Mouse (Mus musculus) testis, adult 2 months (tissue): ENCODE measurements around the gene Dbndd1. TPM values are rescaled to one million over a fixed set of nuclear protein-coding genes. Genes with fewer than 3 reads are reported as not detected.

Experiments
- H3K27ac ChIP-seq: fragments of 200-500 bp; 2 replicates; pipeline ENCODE4 v1.5.1; 2012; ENCODE audit warnings: low read depth, low read length; ENCODE audit not compliant: control insufficient read depth, insufficient read depth
- H3K27me3 ChIP-seq: fragments of 200-500 bp; 2 replicates; pipeline ENCODE4 v1.6.1; 2012; ENCODE audit warnings: mild to moderate bottlenecking, low read length, moderate library complexity; ENCODE audit not compliant: control insufficient read depth, insufficient read depth
- H3K36me3 ChIP-seq: fragments of 200-500 bp; 2 replicates; pipeline ENCODE4 v1.6.1; 2012; ENCODE audit warnings: mild to moderate bottlenecking, low read length; ENCODE audit not compliant: control insufficient read depth, insufficient read depth
- H3K4me1 ChIP-seq: fragments of 200-500 bp; 2 replicates; pipeline ENCODE4 v1.6.1; 2012; ENCODE audit warnings: low read length; ENCODE audit not compliant: control insufficient read depth, insufficient read depth
- H3K4me3 ChIP-seq: fragments of 200-500 bp; 2 replicates; pipeline ENCODE4 v1.5.1; 2012; ENCODE audit warnings: low read depth, mild to moderate bottlenecking, low read length, moderate library complexity, mixed read lengths; ENCODE audit not compliant: control insufficient read depth
- CTCF ChIP-seq: fragments of 200-500 bp; IDR thresholded peaks from 2 replicates; pipeline ENCODE4 v1.5.1; 2012; ENCODE audit warnings: low read depth, mild to moderate bottlenecking, inconsistent platforms, low read length, moderate library complexity; ENCODE audit not compliant: control insufficient read depth, insufficient read depth, insufficient replicate concordance
- POLR2A ChIP-seq: fragments of 200-500 bp; IDR thresholded peaks from 2 replicates; pipeline ENCODE4 v1.6.1; 2012; ENCODE audit warnings: low read depth, mild to moderate bottlenecking, inconsistent platforms, low read length, moderate library complexity; ENCODE audit not compliant: control insufficient read depth
- polyA plus RNA-seq: library from polyadenylated mRNA; depleted of rRNA; stranded (reverse); fragments of >200 nt; gene quantifications from 2 replicates; pipeline ENCODE4 v1.2.3, GENCODE M21; 2012

Dbndd1 gene
- polyA plus RNA-seq, 1 experiment = 51.9 TPM

- TF ChIP-seq POLR2A = no peak
- TF ChIP-seq CTCF = no peak
- no peaks in the 10 kb centered on the region for H3K36me3 ChIP-seq
- H3K27ac ChIP-seq = no peak overlapping the region
- no peaks in the 10 kb centered on the region for H3K4me1 ChIP-seq
- no peak overlapping the region for H3K4me3 ChIP-seq
- H3K27me3 ChIP-seq = no peaks in the 10 kb centered on the region
Observed at GRCm38 (mm10) chr8:123505695-123506094, 9.6 kb downstream of the Dbndd1 start.

DNA sequence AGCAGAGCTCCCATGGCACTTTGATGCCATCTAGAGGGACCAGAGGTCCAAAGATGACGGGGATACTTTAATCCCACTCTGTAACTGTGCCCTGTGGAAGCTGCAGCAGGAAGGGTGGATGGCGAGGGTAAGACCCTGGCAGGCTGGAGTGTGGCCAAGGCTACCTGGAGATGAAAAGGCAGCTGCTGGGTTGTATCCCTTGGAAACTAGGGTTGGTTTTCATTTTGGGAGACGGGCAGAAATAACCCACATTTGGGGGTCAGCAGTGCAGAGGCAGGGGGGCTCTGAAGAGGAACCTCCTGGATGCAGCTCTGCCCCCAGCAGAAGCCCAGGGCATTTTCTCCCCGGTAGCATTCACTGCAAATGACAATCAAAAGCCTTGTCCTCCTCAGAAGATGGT is 10.0 kb downstream of the Dbndd1 start:
- H3K4me1 ChIP-seq = no peaks in the 10 kb centered on the region
- H3K27ac ChIP-seq = no peak overlapping the region
- H3K4me3 ChIP-seq = no peak overlapping the region
- TF ChIP-seq CTCF = no peak
- no peaks in the 10 kb centered on the region for H3K27me3 ChIP-seq
- H3K36me3 ChIP-seq = no peaks in the 10 kb centered on the region

DNA sequence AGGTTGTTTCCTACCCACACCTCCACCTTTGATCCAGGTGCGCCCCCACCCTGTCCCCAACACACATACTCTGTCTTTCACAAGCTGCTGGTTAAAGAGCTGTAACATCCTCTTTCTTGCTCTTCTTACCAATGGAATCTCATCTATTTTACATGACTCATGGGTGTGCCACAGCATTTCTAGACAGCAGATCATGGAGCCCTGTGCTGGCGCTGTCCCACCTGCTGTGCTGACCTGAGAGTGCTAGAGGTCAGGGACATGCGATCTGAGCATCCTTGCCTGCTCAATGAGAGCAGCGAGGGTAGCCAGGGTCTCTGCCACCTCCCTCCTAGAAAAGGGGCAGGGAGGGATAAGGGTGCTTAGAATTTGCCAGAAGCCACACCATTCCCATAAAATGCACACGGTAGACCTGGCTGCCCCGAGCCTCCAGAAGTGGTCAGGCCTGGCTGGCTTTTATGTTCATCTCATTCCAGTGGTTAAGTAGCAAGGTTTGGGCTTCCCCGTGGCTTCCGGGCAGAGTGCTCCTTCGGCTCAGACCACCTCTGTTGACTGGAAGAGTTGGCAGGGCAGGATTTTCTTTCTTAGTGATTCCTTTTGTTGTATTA is 10.6 kb downstream of the Dbndd1 start:
- H3K27ac ChIP-seq = no peak overlapping the region
- H3K4me1 ChIP-seq = no peaks in the 10 kb centered on the region
- H3K4me3 ChIP-seq = no peak overlapping the region
- 0 out of 2 replicates have a peak, but pooled peaks have one; percentile 9 for TF ChIP-seq POLR2A
- TF ChIP-seq CTCF = no peak
- no peaks in the 10 kb centered on the region for H3K36me3 ChIP-seq
- no peaks in the 10 kb centered on the region for H3K27me3 ChIP-seq

GRCm38 (mm10) chr8:123503801-123504467 is 11.3 kb downstream of the Dbndd1 start:
- Histone ChIP-seq H3K27ac (no peak overlapping the region), H3K4me1 (no peaks in the 10 kb centered on the region), H3K27me3 (no peaks in the 10 kb centered on the region), H3K4me3 (no peak overlapping the region), H3K36me3 (no peaks in the 10 kb centered on the region)
- TF ChIP-seq CTCF = no peak
- TF ChIP-seq POLR2A = no peak; the same call in 1 of the 2 replicates

DNA sequence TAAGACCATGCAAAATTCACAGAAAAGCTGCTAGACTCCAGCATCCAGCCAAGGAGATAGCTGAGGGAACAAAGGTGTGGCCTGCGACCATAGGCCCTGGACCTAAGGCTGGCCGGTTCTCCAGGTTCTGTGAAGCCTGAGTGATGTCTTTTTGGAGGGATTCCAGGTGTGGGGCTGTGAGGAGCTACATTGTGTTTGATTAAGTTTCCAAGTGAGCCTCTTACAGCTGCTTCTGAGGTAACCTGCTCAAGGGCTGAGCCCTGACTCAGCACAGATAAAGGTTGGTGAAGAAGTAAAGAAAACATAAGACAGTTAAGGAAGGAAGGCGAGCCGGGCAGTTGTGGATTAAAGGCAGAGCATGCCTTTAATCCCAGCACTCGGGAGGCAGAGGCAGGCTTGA is 13.1 kb downstream of the Dbndd1 start:
- Histone ChIP-seq H3K4me3 (no peak overlapping the region), H3K36me3 (no peaks in the 10 kb centered on the region), H3K4me1 (no peaks in the 10 kb centered on the region), H3K27me3 (no peaks in the 10 kb centered on the region), H3K27ac (no peak overlapping the region)
- TF ChIP-seq CTCF (no peak), POLR2A (no peak)

DNA sequence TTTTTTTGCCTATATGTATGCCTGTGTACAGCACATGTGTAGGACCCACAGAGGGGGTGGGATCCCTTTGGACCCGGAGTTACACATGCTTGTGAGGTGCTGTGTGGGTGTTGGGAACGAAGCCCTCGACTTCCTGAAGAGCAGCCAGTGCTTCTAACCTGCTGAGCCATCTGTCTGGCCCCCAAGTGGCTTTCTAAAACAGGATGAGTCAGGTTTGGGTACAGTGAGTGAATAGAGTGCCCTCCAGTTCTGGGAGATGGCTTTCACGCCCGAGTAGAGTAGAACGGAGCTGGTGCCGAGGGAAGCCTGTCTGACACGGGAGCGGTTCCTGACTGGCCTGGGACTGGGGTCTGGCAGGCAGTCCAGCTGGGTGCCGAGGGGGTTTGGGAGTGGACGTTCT is 15.7 kb downstream of the Dbndd1 start:
- Histone ChIP-seq H3K4me3 (no peak overlapping the region), H3K27me3 (no peaks in the 10 kb centered on the region), H3K27ac (no peak overlapping the region), H3K36me3 (peaks cover 6% of the 10 kb centered on the region), H3K4me1 (no peaks in the 10 kb centered on the region)
- TF ChIP-seq CTCF (no peak), POLR2A (no peak)

GRCm38 (mm10) chr8:123498963-123499362 is 16.3 kb downstream of the Dbndd1 start:
- TF ChIP-seq CTCF = no peak
- TF ChIP-seq POLR2A = no peak
- H3K36me3 ChIP-seq = peaks cover 6% of the 10 kb centered on the region
- no peak overlapping the region for H3K4me3 ChIP-seq

More at GRCm38 (mm10) chr8:123498963-123499362, 16.3 kb downstream of the Dbndd1 start:
- Histone ChIP-seq H3K27ac (no peak overlapping the region), H3K4me1 (no peaks in the 10 kb centered on the region), H3K27me3 (no peaks in the 10 kb centered on the region)
